Mouse (Mus musculus): Measurements from ENCODE around the gene Gpkow. TPM values are rescaled to one million over a fixed set of nuclear protein-coding genes. Genes with fewer than 3 reads are reported as not detected.
"Not testable (repeated sequence)": the region's sequence is repeated elsewhere in the genome, so short reads cannot be mapped to it uniquely, and the experiment has no call there.

The Gpkow gene
- total RNA-seq, 2 experiments from 2014 or later: 26.1 to 26.4 TPM

DNA sequence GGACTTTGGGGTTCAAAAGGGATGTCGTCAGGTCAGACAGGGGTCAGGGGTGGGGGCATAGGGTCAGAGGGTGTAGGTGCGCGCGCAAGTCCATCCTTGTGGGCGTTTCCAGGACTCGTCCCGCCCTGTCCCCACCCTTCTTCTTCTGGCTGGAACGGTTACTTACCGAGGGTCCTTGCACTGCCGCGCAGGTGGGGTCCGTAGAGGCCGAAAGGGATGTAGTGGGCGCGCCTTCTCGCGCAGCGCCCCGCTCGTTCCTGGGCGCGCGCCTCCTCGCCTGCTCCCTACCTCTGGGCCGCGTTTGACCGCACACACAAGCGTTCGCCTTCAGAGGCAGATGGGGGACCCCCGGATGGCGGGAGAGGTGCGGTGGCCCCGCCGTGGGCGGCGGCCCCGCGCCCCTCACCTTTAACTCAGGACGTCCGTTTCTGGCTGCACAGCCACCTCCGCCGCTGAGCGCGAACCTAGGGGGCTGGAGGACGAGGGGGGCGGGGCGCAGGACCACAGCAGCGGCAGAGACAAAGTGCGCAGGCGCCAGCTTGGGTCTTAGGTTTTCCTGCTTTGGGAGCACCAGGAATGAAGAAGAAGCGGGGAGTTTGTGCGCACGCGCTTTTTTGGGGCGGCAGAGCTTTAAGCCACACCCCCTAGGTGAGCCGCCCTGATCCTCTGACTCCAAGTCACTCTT, 53.6 kb downstream of the Gpkow start, which contains the start of gene Ccdc120:
TSS of gene Ccdc120 (minus strand) at position 474 of the 685 bp plus-strand sequence.
- DNase-seq: peak; percentile 67

DNA sequence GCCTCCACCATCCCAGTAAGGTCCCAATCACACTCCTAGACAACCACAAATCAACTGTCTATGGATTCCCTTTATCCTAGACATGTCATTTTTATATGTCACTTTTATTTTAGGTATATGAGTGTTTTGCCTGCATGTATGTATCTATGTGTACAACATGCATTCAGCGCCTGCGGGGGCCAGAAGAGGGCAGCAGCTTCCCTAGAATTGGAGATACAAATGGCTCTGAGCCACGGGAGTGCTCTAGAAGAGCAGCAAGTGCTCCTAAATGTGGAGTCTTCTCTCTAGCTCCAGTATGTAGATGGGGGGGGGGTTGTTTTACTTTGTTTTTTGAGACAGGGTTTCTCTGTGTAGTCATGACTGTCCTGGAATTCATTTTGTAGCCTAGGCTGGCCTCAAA, 56.7 kb downstream of the Gpkow start:
- not testable (repeated sequence) for DNase-seq

Other genes with a start within 250 kb of the Gpkow start
- gene Foxp3, start 123.5 kb upstream of the Gpkow start, total RNA-seq (2021): not detected
- 1 to 10 TPM; 2.7 to 2.8 TPM for gene Ppp1r3f, start 122.8 kb upstream of the Gpkow start, total RNA-seq (2021)
- 10 to 100 TPM; 12.1 to 12.7 TPM for gene Ccdc22, start 91.6 kb upstream of the Gpkow start, total RNA-seq (2021)
- not detected for gene Cacna1f, start 90.0 kb upstream of the Gpkow start, total RNA-seq (2021)
- gene Syp, start 58.7 kb upstream of the Gpkow start, total RNA-seq (2021): under 1 TPM; 0.45 to 0.79 TPM
- 10 to 100 TPM; 11.9 to 12.0 TPM for gene Prickle3, start 39.9 kb upstream of the Gpkow start, total RNA-seq (2021)
- 100 to 1,000 TPM; 101 to 115 TPM for gene Plp2, start 25.7 kb upstream of the Gpkow start, total RNA-seq (2021)
- 1 to 10 TPM; 2.3 to 2.7 TPM for gene Magix, start 15.9 kb upstream of the Gpkow start, total RNA-seq (2021)
- 10 to 100 TPM; 23.6 to 23.9 TPM for gene Wdr45, start 17.2 kb downstream of the Gpkow start, total RNA-seq (2021)
- gene Gm45208, start 25.1 kb downstream of the Gpkow start, total RNA-seq (2021): not detected
- gene Praf2, start 31.3 kb downstream of the Gpkow start, total RNA-seq (2021): 10 to 100 TPM; 10.3 to 11.0 TPM
- 1 to 10 TPM; 1.2 to 3.0 TPM for gene Ccdc120, start 53.8 kb downstream of the Gpkow start, total RNA-seq (2021)
- 10 to 100 TPM; 16.2 to 16.5 TPM for gene Tfe3, start 65.4 kb downstream of the Gpkow start, total RNA-seq (2021)
- gene Gripap1, start 92.6 kb downstream of the Gpkow start, total RNA-seq (2021): 10 to 100 TPM; 23.7 to 28.4 TPM
- under 1 TPM; 0.48 to 0.59 TPM for gene Kcnd1, start 125.2 kb downstream of the Gpkow start, total RNA-seq (2021)
- gene Otud5, start 144.2 kb downstream of the Gpkow start, total RNA-seq (2021): 10 to 100 TPM; 34.8 to 39.3 TPM
- gene Pim2, start 181.1 kb downstream of the Gpkow start, total RNA-seq (2021): 1 to 10 TPM; 3.3 to 5.0 TPM
- 10 to 100 TPM; 15.5 to 17.7 TPM for gene Slc35a2, start 186.9 kb downstream of the Gpkow start, total RNA-seq (2021)
- gene Pqbp1, start 202.1 kb downstream of the Gpkow start, total RNA-seq (2021): 10 to 100 TPM; 35.0 to 37.7 TPM
- gene Timm17b, start 202.2 kb downstream of the Gpkow start, total RNA-seq (2021): 10 to 100 TPM; 57.3 to 61.3 TPM
- not detected for gene Gm10491, start 210.7 kb downstream of the Gpkow start, total RNA-seq (2021)
- not detected for gene Gm10490, start 212.4 kb downstream of the Gpkow start, total RNA-seq (2021)
- not detected for gene Pcsk1n, start 222.7 kb downstream of the Gpkow start, total RNA-seq (2021)
- gene Eras, start 231.5 kb downstream of the Gpkow start, total RNA-seq (2021): not detected

Measured in heart, postnatal 4 days (tissue).